Mouse (Mus musculus) CH12.LX (cell line): Measurements from ENCODE around the gene Bcl9l.

Source experiments
- CTCF ChIP-seq, 2 experiments: IDR thresholded peaks in 1 of 2; conservative IDR thresholded peaks in 1 of 2; 2 replicates each; pipeline ENCODE4 v1.5.1; 2011 to 2012; ENCODE audit warnings: low read depth in 2 of 2, low read length in 2 of 2, improper control_type of control experiment in 1 of 2, inconsistent platforms in 1 of 2, mild to moderate bottlenecking in 1 of 2, moderate library complexity in 1 of 2
- EP300 ChIP-seq: IDR thresholded peaks from 2 replicates; pipeline ENCODE4 v1.6.1; 2011; ENCODE audit warnings: low read length, improper control_type of control experiment
- IRF4 ChIP-seq: IDR thresholded peaks from 2 replicates; pipeline ENCODE4 v1.6.1; 2014; ENCODE audit warnings: low read depth, mild to moderate bottlenecking, inconsistent platforms, low read length, improper control_type of control experiment
- MXI1 ChIP-seq: IDR thresholded peaks from 2 replicates; pipeline ENCODE4 v1.6.1; 2011; ENCODE audit warnings: mild to moderate bottlenecking, low read depth, low read length, improper control_type of control experiment
- NELFE ChIP-seq: IDR thresholded peaks from 2 replicates; pipeline ENCODE4 v1.6.1; 2011; ENCODE audit warnings: low read depth, low read length, improper control_type of control experiment
- PAX5 ChIP-seq: IDR thresholded peaks from 2 replicates; pipeline ENCODE4 v1.6.1; 2012; ENCODE audit warnings: low read length, inconsistent platforms, mixed read lengths
- POLR2A ChIP-seq: IDR thresholded peaks from 2 replicates; pipeline ENCODE4 v1.6.1; 2011; ENCODE audit warnings: low read depth, mild to moderate bottlenecking, improper control_type of control experiment, low read length
- RCOR1 ChIP-seq: conservative IDR thresholded peaks from 2 replicates; pipeline ENCODE4 v1.6.1; 2012; ENCODE audit warnings: low read depth, mild to moderate bottlenecking, inconsistent platforms, low read length, improper control_type of control experiment
- USF1 ChIP-seq: IDR thresholded peaks from 2 replicates; pipeline ENCODE4 v1.6.1; 2014; ENCODE audit warnings: low read depth, mild to moderate bottlenecking, inconsistent platforms, low read length, improper control_type of control experiment
- ZMIZ1 ChIP-seq: IDR thresholded peaks from 2 replicates; pipeline ENCODE4 v1.6.1; 2012; ENCODE audit warnings: low read depth, mild to moderate bottlenecking, inconsistent platforms, low read length, improper control_type of control experiment

GRCm38 (mm10) chr9:44498421-44499355 is 16.1 kb downstream of the Bcl9l start:
- TF ChIP-seq CTCF (conservative IDR thresholded peaks at IDR 0.05 in 1 of 2, IDR thresholded peaks at IDR 0.05 in 1 of 2; ENCODE audit: low read depth in 2 of 2, low read length in 2 of 2) = no peak
- no peak for TF ChIP-seq IRF4
- TF ChIP-seq NELFE = no peak
- TF ChIP-seq RCOR1 = no peak
- TF ChIP-seq USF1 = no peak
- TF ChIP-seq ZMIZ1 = no peak
- TF ChIP-seq EP300 = no peak
- TF ChIP-seq PAX5 = no peak
- no peak for TF ChIP-seq MXI1
- TF ChIP-seq POLR2A = no peak
